Mouse (Mus musculus) bone marrow macrophage, adult 2 months (primary cell): ENCODE results near the gene Snx18. TPM values are rescaled to one million over a fixed set of nuclear protein-coding genes. Genes with fewer than 3 reads are reported as not detected.

Experiments
- H3K27ac ChIP-seq: 2 replicates; pipeline ENCODE4 v1.5.1; 2012; ENCODE audit warnings: low read depth, low read length; ENCODE audit not compliant: insufficient read depth
- H3K4me1 ChIP-seq: 2 replicates; pipeline ENCODE4 v1.6.1; 2012; ENCODE audit warnings: low read length; ENCODE audit not compliant: control insufficient read depth, insufficient read depth
- H3K4me3 ChIP-seq: 2 replicates; pipeline ENCODE4 v1.5.1; 2012; ENCODE audit warnings: mild to moderate bottlenecking, low read length, moderate library complexity; ENCODE audit not compliant: insufficient read depth
- CTCF ChIP-seq: IDR thresholded peaks from 2 replicates; pipeline ENCODE4 v1.5.1; 2012; ENCODE audit warnings: low read depth, mild to moderate bottlenecking, low read length, moderate library complexity
- POLR2A ChIP-seq: IDR thresholded peaks from 2 replicates; pipeline ENCODE4 v1.6.1; 2012; ENCODE audit warnings: mild to moderate bottlenecking, low read depth, low read length, borderline replicate concordance
- polyA plus RNA-seq: library from polyadenylated mRNA; stranded (reverse); fragments of >200 nt; gene quantifications from 2 replicates; pipeline ENCODE4 v1.2.4, GENCODE M21; 2012; ENCODE audit not compliant: missing spikeins, insufficient read depth, insufficient read length

The Snx18 gene
- polyA plus RNA-seq, 1 experiment = 27.1 TPM

DNA sequence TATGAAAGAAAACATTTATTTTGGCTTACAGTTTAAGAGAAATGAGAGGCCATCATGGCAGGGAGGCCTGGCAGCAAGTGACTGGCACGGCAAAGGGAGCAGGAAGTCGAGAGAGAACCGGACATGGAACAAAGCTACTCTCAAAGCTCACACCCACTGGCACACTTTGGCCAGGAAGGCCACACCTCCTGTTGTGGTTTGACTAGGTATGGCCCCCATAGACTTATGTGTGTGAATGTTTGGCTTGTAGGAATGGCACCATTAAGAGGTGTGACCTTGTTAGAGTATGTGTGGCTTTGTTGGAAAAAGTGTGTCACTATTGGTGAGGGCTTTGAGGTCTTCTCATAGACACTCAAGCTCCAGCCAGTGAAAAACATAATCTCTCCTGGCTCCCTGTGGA, 69.3 kb downstream of the Snx18 start:
- Histone ChIP-seq H3K4me1 (peaks cover 39% of the 10 kb centered on the region), H3K27ac (no peak overlapping the region), H3K4me3 (no peak overlapping the region)
- TF ChIP-seq POLR2A = no peak

GRCm38 (mm10) chr13:113547807-113548426, 70.4 kb downstream of the Snx18 start:
- peaks cover 32% of the 10 kb centered on the region for H3K4me1 ChIP-seq
- H3K4me3 ChIP-seq = no peak overlapping the region
- no peak for TF ChIP-seq CTCF
- TF ChIP-seq POLR2A = no peak
- peak overlapping the region; percentile 48 for H3K27ac ChIP-seq

DNA sequence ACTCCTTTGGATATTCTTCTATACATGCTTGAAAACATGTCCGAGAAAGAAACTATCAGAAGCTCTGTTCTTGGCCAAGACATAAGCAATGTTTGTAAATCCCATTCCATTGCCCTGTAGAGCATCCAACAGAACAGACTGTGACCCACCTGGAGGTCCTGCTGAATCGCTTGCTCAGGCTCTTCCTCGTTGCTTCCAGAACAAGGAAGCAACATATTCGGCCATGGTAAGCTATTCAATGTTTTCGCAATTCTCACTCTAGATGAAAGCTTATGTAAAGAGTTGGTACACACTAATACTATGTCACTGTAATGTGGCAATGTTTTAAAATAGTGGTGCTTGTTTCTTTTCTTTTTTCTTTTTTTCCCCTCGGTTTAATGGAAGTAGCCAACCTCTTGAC, 76.0 kb downstream of the Snx18 start:
- no peak overlapping the region for H3K27ac ChIP-seq
- TF ChIP-seq CTCF = no peak
- TF ChIP-seq POLR2A = no peak

More for the DNA sequence above, 76.0 kb downstream of the Snx18 start:
- Histone ChIP-seq H3K4me3 (no peak overlapping the region), H3K4me1 (peaks cover 18% of the 10 kb centered on the region)

Other genes with a start within 250 kb of the Snx18 start
- not detected in 2 replicates for gene Hspb3, start 45.1 kb upstream of the Snx18 start, polyA plus RNA-seq
- gene Arl15, start 175.9 kb upstream of the Snx18 start, polyA plus RNA-seq = 7.7 and 10.1 TPM in 2 replicates